Mouse (Mus musculus) embryonic facial prominence, embryonic 11.5 days (tissue): ENCODE measurements around the gene Igf2r. TPM values are rescaled to one million over a fixed set of nuclear protein-coding genes. Genes with fewer than 3 reads are reported as not detected.

ENCODE experiments used
- ATAC-seq: fragments of 200-750 bp; cut with Nextera tagmentation; replicated peaks from 2 replicates; pipeline ENCODE4 v1.8.0; 2017; ENCODE audit warnings: low read depth; ENCODE audit not compliant: insufficient number of reproducible peaks, low FRiP score, low TSS enrichment
- DNase-seq: peaks from one replicate; pipeline ENCODE4 v3.0.0-alpha.2; 2015; ENCODE audit warnings: low spot score
- H3K27ac ChIP-seq: fragments of 300-500 bp; sonication (generic); replicated peaks from 2 replicates; pipeline ENCODE4 v1.5.1; 2014; ENCODE audit warnings: mild to moderate bottlenecking, low read depth, low read length, control low read depth
- H3K27me3 ChIP-seq: fragments of 300-500 bp; sonication (generic); 2 replicates; pipeline ENCODE4 v1.6.1; 2014; ENCODE audit warnings: mild to moderate bottlenecking, low read length, moderate library complexity, mixed read lengths; ENCODE audit not compliant: control insufficient read depth, insufficient read depth
- H3K36me3 ChIP-seq: fragments of 300-500 bp; sonication (generic); replicated peaks from 2 replicates; pipeline ENCODE4 v1.6.1; 2014; ENCODE audit warnings: low read depth, mild to moderate bottlenecking, low read length, moderate library complexity, mixed read lengths; ENCODE audit not compliant: control insufficient read depth, insufficient read depth
- H3K4me1 ChIP-seq: fragments of 300-500 bp; sonication (generic); 2 replicates; pipeline ENCODE4 v1.6.1; 2014; ENCODE audit warnings: low read length, mixed read lengths; ENCODE audit not compliant: control insufficient read depth, insufficient read depth
- H3K4me2 ChIP-seq: fragments of 300-500 bp; sonication (generic); 2 replicates; pipeline ENCODE4 v1.6.1; 2014; ENCODE audit warnings: low read depth, mild to moderate bottlenecking, control low read depth, low read length, moderate library complexity
- H3K4me3 ChIP-seq: fragments of 300-500 bp; sonication (generic); 2 replicates; pipeline ENCODE4 v1.5.1; 2014; ENCODE audit warnings: low read depth, low read length, control low read depth
- H3K9ac ChIP-seq: fragments of 300-500 bp; sonication (generic); replicated peaks from 2 replicates; pipeline ENCODE4 v1.6.1; 2014; ENCODE audit warnings: mild to moderate bottlenecking, control low read depth, low read length
- H3K9me3 ChIP-seq: fragments of 300-500 bp; sonication (generic); replicated peaks from 2 replicates; pipeline ENCODE4 v1.6.1; 2016; ENCODE audit warnings: mild to moderate bottlenecking, low read length, inconsistent platforms, mixed read lengths; ENCODE audit not compliant: control insufficient read depth
- WGBS: fragments of 180-500 bp; shearing (Covaris S2); extraction: QIAGEN DNeasy Blood & Tissue Kit; methylation state at CpG from one replicate; pipeline ENCODE4 v1.1.7; 2014; 5-methylcytosine and 5-hydroxymethylcytosine counted together
- polyA plus RNA-seq: library from polyadenylated mRNA; unstranded; fragments of >200 nt; fragmentation: Nextera tagmentation; extraction: Ambion mirVana; gene quantifications from 2 replicates; pipeline ENCODE4 v1.2.1, GENCODE M21; 2014

Igf2r gene
- polyA plus RNA-seq, 1 experiment from 2014 or later = 19.6 TPM

- no peaks in the 10 kb centered on the region for H3K9me3 ChIP-seq
- peaks cover 10% of the 10 kb centered on the region for H3K36me3 ChIP-seq
- H3K4me3 ChIP-seq = no peak overlapping the region
- H3K4me2 ChIP-seq = no peak overlapping the region
- no peak overlapping the region for H3K9ac ChIP-seq
- DNase-seq (no peak), ATAC-seq (no peak)
- H3K27ac ChIP-seq = no peak overlapping the region
- H3K4me1 ChIP-seq = no peaks in the 10 kb centered on the region
- no peaks in the 10 kb centered on the region for H3K27me3 ChIP-seq
- 95% methylated on average over 6 of the region's 6 CpGs for WGBS
Observed at GRCm38 (mm10) chr17:12700373-12700772, 69.1 kb downstream of the Igf2r start.

- H3K4me3 ChIP-seq = no peak overlapping the region
- no peak for ATAC-seq
- no peaks in the 10 kb centered on the region for H3K4me1 ChIP-seq
- no peak for DNase-seq
- H3K27ac ChIP-seq = no peak overlapping the region
- peaks cover 18% of the 10 kb centered on the region for H3K36me3 ChIP-seq
- H3K9me3 ChIP-seq = no peaks in the 10 kb centered on the region
- H3K4me2 ChIP-seq = no peak overlapping the region
- no peaks in the 10 kb centered on the region for H3K27me3 ChIP-seq
- no peak overlapping the region for H3K9ac ChIP-seq
- WGBS = 93% methylated on average over 7 of the region's 7 CpGs
Observed at GRCm38 (mm10) chr17:12691899-12692298, 77.6 kb downstream of the Igf2r start.

GRCm38 (mm10) chr17:12689537-12689936 is 79.9 kb downstream of the Igf2r start:
- no peak overlapping the region for H3K9ac ChIP-seq
- H3K4me2 ChIP-seq = no peak overlapping the region
- no peaks in the 10 kb centered on the region for H3K4me1 ChIP-seq
- DNase-seq = peak; percentile 46
- H3K9me3 ChIP-seq = no peaks in the 10 kb centered on the region
- 72% methylated on average over 3 of the region's 3 CpGs for WGBS
- H3K4me3 ChIP-seq = no peak overlapping the region
- ATAC-seq = no peak
- H3K36me3 ChIP-seq = peaks cover 20% of the 10 kb centered on the region
- no peak overlapping the region for H3K27ac ChIP-seq
- H3K27me3 ChIP-seq = no peaks in the 10 kb centered on the region

GRCm38 (mm10) chr17:12688427-12689110 is 80.9 kb downstream of the Igf2r start:
- Histone ChIP-seq H3K27ac (no peak overlapping the region), H3K36me3 (peaks cover 17% of the 10 kb centered on the region), H3K4me3 (no peak overlapping the region), H3K4me1 (no peaks in the 10 kb centered on the region), H3K9ac (no peak overlapping the region), H3K9me3 (no peaks in the 10 kb centered on the region), H3K27me3 (no peaks in the 10 kb centered on the region), H3K4me2 (no peak overlapping the region)
- ATAC-seq = no peak
- DNase-seq = no peak
- WGBS = 91% methylated on average over 20 of the region's 20 CpGs

GRCm38 (mm10) chr17:12684928-12685624 is 84.4 kb downstream of the Igf2r start:
- Histone ChIP-seq H3K4me1 (no peaks in the 10 kb centered on the region), H3K27ac (no peak overlapping the region), H3K9me3 (no peaks in the 10 kb centered on the region), H3K4me2 (no peak overlapping the region), H3K9ac (no peak overlapping the region), H3K27me3 (no peaks in the 10 kb centered on the region), H3K4me3 (no peak overlapping the region), H3K36me3 (peaks cover 7% of the 10 kb centered on the region)
- ATAC-seq (no peak), DNase-seq (no peak)
- WGBS = 92% methylated on average over 7 of the region's 7 CpGs

GRCm38 (mm10) chr17:12684412-12684811 is 85.1 kb downstream of the Igf2r start:
- H3K36me3 ChIP-seq = peaks cover 7% of the 10 kb centered on the region
- ATAC-seq = no peak
- 75% methylated on average over 4 of the region's 4 CpGs for WGBS

GRCm38 (mm10) chr17:12683582-12683981 is 85.9 kb downstream of the Igf2r start:
- Histone ChIP-seq H3K27me3 (no peaks in the 10 kb centered on the region), H3K4me1 (no peaks in the 10 kb centered on the region), H3K4me2 (no peak overlapping the region), H3K27ac (no peak overlapping the region), H3K4me3 (no peak overlapping the region), H3K9ac (no peak overlapping the region), H3K9me3 (no peaks in the 10 kb centered on the region), H3K36me3 (peaks cover 7% of the 10 kb centered on the region)
- no peak for ATAC-seq
- DNase-seq = no peak
- 93% methylated on average over 13 of the region's 13 CpGs for WGBS

More at GRCm38 (mm10) chr17:12684412-12684811, 85.1 kb downstream of the Igf2r start:
- H3K9ac ChIP-seq = no peak overlapping the region
- no peaks in the 10 kb centered on the region for H3K4me1 ChIP-seq
- H3K4me3 ChIP-seq = no peak overlapping the region
- H3K4me2 ChIP-seq = no peak overlapping the region
- DNase-seq = no peak
- no peaks in the 10 kb centered on the region for H3K9me3 ChIP-seq
- no peaks in the 10 kb centered on the region for H3K27me3 ChIP-seq
- H3K27ac ChIP-seq = no peak overlapping the region

- Histone ChIP-seq H3K4me2 (no peak overlapping the region), H3K4me1 (no peaks in the 10 kb centered on the region)
Observed at GRCm38 (mm10) chr17:12678261-12678660, 91.2 kb downstream of the Igf2r start.

More at GRCm38 (mm10) chr17:12678261-12678660, 91.2 kb downstream of the Igf2r start:
- no peaks in the 10 kb centered on the region for H3K36me3 ChIP-seq
- H3K9ac ChIP-seq = no peak overlapping the region
- DNase-seq = no peak
- H3K4me3 ChIP-seq = no peak overlapping the region
- ATAC-seq = no peak
- no peaks in the 10 kb centered on the region for H3K9me3 ChIP-seq
- H3K27me3 ChIP-seq = no peaks in the 10 kb centered on the region
- no peak overlapping the region for H3K27ac ChIP-seq
